Mouse (Mus musculus): ENCODE data around the gene Myo1g.

The Myo1g gene

GRCm38 (mm10) chr11:6520507-6521173 is at the start of gene Myo1g:
TSS of gene Myo1g (minus strand) at chr11:6520965.
- DNase-seq = peak; percentile 37

GRCm38 (mm10) chr11:6569410-6569777 is 48.6 kb upstream of the Myo1g start:
- DNase-seq = no peak

- DNase-seq = no peak
Measured at GRCm38 (mm10) chr11:6568584-6569409, 48.0 kb upstream of the Myo1g start.

DNA sequence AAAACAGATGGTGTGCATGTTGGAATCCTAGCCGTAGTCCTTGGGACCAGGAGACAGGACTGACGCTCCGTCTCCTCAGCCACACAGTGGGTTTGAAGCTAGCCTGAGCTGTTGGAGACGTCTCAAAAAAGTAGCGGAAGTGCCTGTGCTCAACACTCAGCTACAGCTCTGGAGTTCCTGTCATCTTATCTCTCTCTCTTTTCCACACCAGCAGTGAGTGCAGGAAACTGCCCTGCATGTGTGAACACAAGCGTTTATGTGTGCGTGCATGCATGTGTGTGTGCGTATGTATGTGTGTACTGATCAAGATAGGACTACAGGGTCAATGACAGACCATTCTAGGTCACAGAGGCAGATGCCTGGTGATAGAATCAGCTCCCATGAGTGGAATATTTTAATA is 47.2 kb upstream of the Myo1g start:
- no peak for DNase-seq

GRCm38 (mm10) chr11:6566496-6566895 is 45.7 kb upstream of the Myo1g start:
- no peak for DNase-seq

DNA sequence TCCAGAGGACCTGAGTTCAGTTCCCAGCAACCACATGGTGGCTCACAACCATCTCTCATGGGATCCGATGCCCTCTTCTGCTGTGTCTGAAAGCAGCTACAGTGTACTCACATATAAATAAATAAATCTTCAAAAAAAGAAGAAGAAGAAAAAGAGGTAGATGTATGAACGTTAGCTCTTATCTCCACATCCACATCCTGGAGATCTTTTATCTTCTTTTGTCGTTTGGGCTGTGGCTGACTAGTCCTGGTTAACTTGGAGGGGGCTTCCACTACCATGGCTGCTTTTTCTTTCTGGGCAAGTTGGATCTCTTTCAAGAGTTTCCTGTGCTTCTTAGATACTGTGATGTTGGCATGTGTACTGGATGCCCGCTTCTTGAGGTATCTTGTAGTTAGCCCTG is 42.4 kb upstream of the Myo1g start:
- DNase-seq = no peak

DNA sequence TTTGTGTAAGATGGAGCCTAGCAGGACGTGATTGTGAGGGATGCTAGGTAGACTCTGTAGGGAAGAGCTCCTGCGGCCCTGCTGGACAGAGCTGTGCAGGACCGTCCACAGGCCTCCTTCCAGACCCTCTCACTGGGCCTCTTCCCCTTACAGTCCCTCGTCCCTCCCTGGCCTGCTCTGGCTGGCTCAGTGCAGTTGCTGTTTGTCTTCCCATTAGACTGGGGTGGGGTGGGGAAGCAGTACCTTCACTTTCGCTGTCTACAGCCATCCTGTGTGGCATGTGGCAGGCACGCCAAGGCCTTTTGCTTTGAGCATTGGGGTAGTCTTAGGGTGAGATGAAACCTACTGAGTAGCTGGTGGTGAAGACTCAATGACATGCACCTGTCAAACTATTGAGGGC is 41.6 kb upstream of the Myo1g start:
- DNase-seq = no peak

DNA sequence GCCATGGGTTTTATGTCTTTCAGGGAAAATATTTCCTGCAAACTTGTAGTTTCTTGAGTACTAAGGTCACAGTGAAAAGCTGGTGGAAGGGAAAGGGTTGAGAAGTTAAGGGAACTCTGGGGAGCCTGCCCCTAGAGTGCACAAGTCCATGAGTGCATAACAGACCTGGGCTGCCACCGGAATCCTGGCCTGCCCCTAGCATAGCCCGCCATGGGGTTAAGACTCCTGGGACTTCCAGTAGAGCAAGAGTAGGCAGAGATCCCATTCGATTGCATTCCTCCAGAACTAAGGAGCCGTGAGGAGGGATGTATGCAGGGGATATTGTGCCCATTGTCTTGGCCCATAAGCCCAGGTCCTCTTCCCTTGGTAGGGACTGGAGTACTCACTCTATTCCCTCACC is 40.7 kb upstream of the Myo1g start:
- DNase-seq = no peak

- DNase-seq = no peak
Measured at GRCm38 (mm10) chr11:6560655-6561360, 40.0 kb upstream of the Myo1g start.

DNA sequence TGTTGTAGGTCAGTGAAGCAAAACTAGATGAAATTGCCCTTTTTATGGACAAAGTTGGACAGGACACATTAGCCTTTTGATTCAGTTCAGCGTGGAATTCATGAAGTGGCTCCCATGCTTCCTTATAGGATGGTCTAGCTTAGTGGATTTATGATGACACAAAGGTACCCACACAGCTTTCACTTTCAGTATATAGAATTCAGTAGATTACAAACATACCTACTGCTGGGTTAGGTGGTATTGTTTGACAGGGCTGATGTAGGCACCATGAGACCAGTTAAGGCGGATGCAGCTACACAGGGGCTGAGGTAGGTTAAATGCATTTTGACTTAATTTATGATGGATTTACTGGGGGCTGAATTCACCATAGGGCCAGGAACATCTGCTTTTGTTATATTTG is 39.2 kb upstream of the Myo1g start:
- no peak for DNase-seq

- no peak for DNase-seq
Measured at GRCm38 (mm10) chr11:6558234-6558633, 37.5 kb upstream of the Myo1g start.

DNA sequence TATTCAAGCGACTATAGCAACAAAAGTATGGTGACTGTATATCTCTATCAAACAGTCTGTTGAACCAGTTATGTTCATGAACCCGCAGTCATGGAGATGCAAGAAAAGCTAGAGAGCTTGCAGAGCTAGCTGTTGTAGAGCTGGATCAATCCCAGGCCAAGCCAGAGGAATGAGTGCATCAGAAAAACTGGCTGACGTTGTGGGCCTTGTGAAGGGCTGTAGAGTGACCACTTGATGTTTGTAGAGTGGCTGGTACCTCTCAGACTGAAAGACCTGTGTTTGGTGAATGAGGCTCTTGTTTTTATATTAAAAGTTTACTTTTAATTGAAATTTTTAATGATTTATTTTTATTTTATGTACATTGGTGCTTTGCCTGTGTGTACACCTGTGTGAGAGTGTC is 29.4 kb upstream of the Myo1g start:
- no peak for DNase-seq

- no peak for DNase-seq
Measured at GRCm38 (mm10) chr11:6549770-6550169, 29.0 kb upstream of the Myo1g start.

DNA sequence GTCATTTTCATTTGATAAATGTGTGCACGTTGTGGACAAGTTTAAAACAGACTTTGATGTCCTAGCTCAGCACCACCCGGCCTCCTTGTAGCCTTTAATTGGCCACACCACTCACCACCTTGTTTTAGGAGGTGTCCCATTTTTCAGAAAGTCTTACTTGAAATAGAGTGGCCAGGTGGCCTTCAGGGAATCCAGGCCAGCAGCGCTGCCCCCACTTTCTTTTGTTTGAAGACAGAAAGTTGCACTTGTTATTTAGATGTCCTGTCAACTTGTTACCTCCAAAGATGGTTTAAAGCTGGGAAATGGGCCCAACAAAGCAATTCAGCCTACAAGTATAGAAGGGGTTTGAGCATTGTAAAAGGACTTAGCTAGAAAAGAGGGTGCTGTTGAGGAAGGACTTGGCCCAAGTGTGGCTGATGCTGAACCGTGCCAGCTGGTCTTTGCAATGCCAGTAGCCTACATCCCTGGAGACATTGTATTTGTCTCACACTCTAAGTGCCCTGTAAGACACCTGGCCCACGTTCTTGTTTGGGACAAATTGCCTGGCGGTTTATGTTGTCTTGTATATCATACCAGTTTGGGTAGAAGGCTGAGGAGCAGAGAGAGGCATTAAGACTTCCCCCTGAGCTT is 27.0 kb upstream of the Myo1g start:
- no peak for DNase-seq

DNA sequence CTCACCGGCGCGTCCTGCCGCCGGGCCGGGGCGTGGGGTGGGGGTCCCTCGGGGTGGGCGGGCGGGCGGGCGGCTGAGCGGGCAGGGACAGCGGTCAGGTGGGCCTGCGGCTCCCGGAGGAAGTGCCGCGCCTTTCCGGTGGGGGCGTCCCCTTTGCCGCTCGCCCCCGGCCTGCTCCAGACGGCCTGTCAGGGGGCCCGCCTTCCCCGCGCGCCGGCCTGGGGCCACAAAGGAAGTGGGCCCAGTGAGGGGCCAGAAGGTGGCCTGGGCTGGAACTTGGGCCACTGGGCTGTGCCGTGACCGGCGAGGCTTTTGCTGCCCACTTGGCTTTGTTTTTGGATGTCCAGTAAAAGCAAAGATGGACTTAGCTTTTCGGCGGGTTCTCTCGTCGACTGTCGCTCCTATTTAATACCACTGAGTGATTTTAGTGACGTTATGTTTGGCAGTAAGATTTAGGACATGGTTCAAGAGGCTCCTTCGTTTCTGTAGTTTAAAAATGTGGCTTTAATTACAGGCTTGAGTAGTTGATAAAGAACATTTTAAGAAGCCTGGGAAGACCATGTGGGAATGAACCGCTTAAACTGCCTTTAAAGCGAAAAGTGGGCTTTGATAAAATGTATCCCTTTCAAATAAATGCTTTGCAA is 26.4 kb upstream of the Myo1g start:
- peak; percentile 77 for DNase-seq

- DNase-seq = peak; percentile 99
Measured at GRCm38 (mm10) chr11:6546205-6547013, 25.6 kb upstream of the Myo1g start, which contains the start of gene Ccm2. TSS of gene Ccm2 (plus strand) at chr11:6546887.

- no peak for DNase-seq
Measured at GRCm38 (mm10) chr11:6545857-6546192, 25.1 kb upstream of the Myo1g start.

DNA sequence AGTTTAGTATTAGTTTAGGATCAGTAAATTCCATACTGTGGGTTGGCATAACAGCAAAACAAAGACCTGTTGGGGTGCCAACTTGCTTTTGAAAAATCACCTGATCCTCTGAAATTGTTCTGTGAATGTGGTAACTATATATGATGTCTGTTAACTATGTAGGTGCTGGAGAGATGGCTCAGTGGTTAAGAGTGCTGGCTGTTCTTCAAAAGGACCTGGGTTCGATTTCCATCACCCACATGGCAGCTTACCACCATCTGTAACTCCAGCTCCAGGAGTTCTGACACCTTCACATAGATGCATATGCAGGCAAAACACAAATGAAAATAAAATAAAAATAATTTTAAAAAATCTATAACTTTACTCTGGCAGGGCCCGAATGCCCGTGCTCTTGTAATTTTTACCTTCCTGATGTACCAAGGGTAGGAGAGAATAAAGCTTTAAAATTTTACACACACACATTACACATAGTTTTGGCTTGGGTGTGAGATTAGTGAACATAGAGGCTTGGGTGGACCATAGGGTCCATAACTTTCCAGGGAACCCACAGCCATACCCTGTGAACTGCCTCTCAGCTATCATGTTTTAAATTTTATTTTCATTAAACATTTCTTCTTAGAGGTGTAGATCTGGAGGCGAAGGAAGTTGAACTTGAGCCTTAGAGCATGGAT is 24.6 kb upstream of the Myo1g start:
- no peak for DNase-seq

GRCm38 (mm10) chr11:6544683-6545082 is 23.9 kb upstream of the Myo1g start:
- no peak for DNase-seq

DNA sequence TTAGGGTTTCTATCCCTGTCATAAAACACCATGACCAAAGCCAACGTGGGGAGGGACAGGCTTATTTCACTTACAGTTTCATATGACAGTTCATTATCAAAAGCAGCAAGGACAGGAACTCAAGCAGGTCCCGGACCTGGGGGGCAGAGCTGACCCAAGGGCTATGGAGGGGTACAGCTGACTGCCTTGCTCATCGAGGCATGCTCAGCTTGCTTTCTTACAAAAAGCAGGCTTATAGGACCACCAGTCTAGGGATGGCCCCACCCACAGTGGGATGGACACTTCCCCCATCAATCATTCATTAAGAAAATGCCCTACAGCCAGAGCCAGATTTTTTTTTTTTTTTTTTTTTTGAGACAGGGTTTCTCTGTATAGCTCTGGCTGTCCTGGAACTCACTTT is 10.0 kb upstream of the Myo1g start:
- no peak for DNase-seq

GRCm38 (mm10) chr11:6529961-6530360 is 9.2 kb upstream of the Myo1g start:
- no peak for DNase-seq

Data from liver (tissue).